Mouse (Mus musculus) midbrain, embryonic 14.5 days (tissue): ENCODE data around the gene Gm9508. TPM values are rescaled to one million over a fixed set of nuclear protein-coding genes. Genes with fewer than 3 reads are reported as not detected.
"Not testable (repeated sequence)": the region's sequence is repeated elsewhere in the genome, so short reads cannot be mapped to it uniquely, and the experiment has no call there.

Source experiments
- ATAC-seq: fragments of 200-750 bp; cut with Nextera tagmentation; 2 replicates; pipeline ENCODE4 v1.8.0; 2017; ENCODE audit warnings: moderate number of reproducible peaks, moderate library complexity; ENCODE audit not compliant: low FRiP score, low TSS enrichment
- DNase-seq: peaks from one replicate; pipeline ENCODE4 v3.0.0-alpha.2; 2015
- H3K27ac ChIP-seq: fragments of 300-500 bp; sonication (generic); replicated peaks from 2 replicates; pipeline ENCODE4 v1.5.1; 2014; ENCODE audit warnings: mild to moderate bottlenecking, low read depth, low read length, moderate library complexity
- H3K27me3 ChIP-seq: fragments of 300-500 bp; sonication (generic); 2 replicates; pipeline ENCODE4 v1.6.1; 2014; ENCODE audit warnings: low read length, control low read depth, mixed read lengths; ENCODE audit not compliant: control insufficient read depth, insufficient read depth
- H3K36me3 ChIP-seq: fragments of 300-500 bp; sonication (generic); 2 replicates; pipeline ENCODE4 v1.6.1; 2014; ENCODE audit warnings: low read length, control low read depth; ENCODE audit not compliant: control insufficient read depth, insufficient read depth
- H3K4me1 ChIP-seq: fragments of 300-500 bp; sonication (generic); 2 replicates; pipeline ENCODE4 v1.6.1; 2014; ENCODE audit warnings: mild to moderate bottlenecking, antibody characterized with exemption, low read length, control low read depth; ENCODE audit not compliant: control insufficient read depth, insufficient read depth
- H3K4me2 ChIP-seq: fragments of 300-500 bp; sonication (generic); 2 replicates; pipeline ENCODE4 v1.6.1; 2014; ENCODE audit warnings: mild to moderate bottlenecking, low read length, moderate library complexity
- H3K4me3 ChIP-seq: fragments of 300-500 bp; sonication (generic); replicated peaks from 2 replicates; pipeline ENCODE4 v1.5.1; 2014; ENCODE audit warnings: low read depth, low read length
- H3K9ac ChIP-seq: fragments of 300-500 bp; sonication (generic); replicated peaks from 2 replicates; pipeline ENCODE4 v1.6.1; 2014; ENCODE audit warnings: mild to moderate bottlenecking, low read length, moderate library complexity
- H3K9me3 ChIP-seq: fragments of 300-500 bp; sonication (generic); 2 replicates; pipeline ENCODE4 v1.6.1; 2016; ENCODE audit warnings: low read length, control low read depth, mixed read lengths; ENCODE audit not compliant: control insufficient read depth
- WGBS: fragments of 180-500 bp; shearing (Covaris S2); extraction: QIAGEN DNeasy Blood & Tissue Kit; methylation state at CpG from one replicate; pipeline ENCODE4 v1.1.7; 2014; 5-methylcytosine and 5-hydroxymethylcytosine counted together
- polyA plus RNA-seq: library from polyadenylated mRNA; unstranded; fragments of >200 nt; fragmentation: Nextera tagmentation; extraction: Ambion mirVana; gene quantifications from 2 replicates; pipeline ENCODE4 v1.2.1, GENCODE M21; 2014

Gm9508 gene
- polyA plus RNA-seq, 1 experiment from 2014 or later, result not detected

DNA sequence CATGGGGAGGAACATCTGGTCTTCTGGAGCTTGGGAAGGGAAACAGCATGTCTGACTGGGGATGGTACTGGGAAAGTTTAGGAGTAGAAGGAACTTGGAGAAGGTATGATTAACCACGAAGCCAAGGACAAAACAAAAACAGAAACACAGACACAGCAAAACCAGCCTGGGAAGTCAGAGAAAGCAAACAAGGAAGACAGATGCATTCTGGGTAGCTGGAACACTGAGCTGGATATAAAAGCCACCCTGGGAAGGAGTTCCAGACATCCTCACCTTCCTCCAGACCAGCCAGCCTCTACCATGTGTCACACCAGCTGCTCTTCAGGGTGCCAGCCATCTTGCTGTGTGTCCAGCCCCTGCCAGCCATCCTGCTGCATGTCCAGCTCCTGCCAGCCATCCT is 18.5 kb upstream of the Gm9508 start, which contains the start of gene Gm10142:
Gene Gm10142, plus strand, starts transcription at position 301 of the 400 bp plus-strand sequence.
- no peak for ATAC-seq

DNA sequence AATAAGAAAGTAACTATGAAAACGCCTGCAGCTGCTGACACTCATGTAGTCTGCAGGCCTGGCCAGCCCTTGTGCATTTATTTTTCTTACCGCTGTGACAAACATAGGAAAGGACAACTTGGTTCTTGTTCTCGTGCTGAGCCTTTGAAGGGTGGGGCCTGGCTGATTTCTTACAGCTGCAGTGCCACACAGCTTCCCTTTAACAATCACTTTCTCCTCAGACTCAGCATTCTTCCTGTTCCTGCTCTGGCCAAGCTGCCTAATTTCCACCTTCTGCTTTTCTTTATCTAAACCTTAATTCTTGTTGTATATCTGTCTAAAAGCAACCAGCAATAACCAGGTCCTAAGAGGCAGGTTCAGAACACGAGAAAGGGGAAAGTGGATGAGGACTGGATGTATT is 16.7 kb upstream of the Gm9508 start:
- H3K4me3 ChIP-seq, result no peak overlapping the region
- 78% methylated on average over 4 of the region's 4 CpGs for WGBS
- H3K27ac ChIP-seq, result no peak overlapping the region
- H3K27me3 ChIP-seq, result no peaks in the 10 kb centered on the region
- DNase-seq (no peak), ATAC-seq (no peak)
- H3K36me3 ChIP-seq, result no peaks in the 10 kb centered on the region
- H3K4me1 ChIP-seq, result no peaks in the 10 kb centered on the region
- no peaks in the 10 kb centered on the region for H3K9me3 ChIP-seq
- H3K4me2 ChIP-seq, result no peak overlapping the region
- H3K9ac ChIP-seq, result no peak overlapping the region

More for the DNA sequence above, 18.5 kb upstream of the Gm9508 start, which contains the start of gene Gm10142:
- H3K27ac ChIP-seq, result no peak within 1 kb of the TSS
- no peaks in the 10 kb centered on the region for H3K9me3 ChIP-seq
- 87% methylated on average over 1 of the region's 1 CpGs for WGBS
- H3K4me1 ChIP-seq, result no peaks in the 10 kb centered on the region
- H3K4me2 ChIP-seq, result no peak within 1 kb of the TSS
- H3K36me3 ChIP-seq, result no peaks in the 10 kb centered on the region
- DNase-seq, result no peak
- H3K27me3 ChIP-seq, result no peaks in the 10 kb centered on the region
- H3K4me3 ChIP-seq, result no peak within 1 kb of the TSS
- no peak within 1 kb of the TSS for H3K9ac ChIP-seq

DNA sequence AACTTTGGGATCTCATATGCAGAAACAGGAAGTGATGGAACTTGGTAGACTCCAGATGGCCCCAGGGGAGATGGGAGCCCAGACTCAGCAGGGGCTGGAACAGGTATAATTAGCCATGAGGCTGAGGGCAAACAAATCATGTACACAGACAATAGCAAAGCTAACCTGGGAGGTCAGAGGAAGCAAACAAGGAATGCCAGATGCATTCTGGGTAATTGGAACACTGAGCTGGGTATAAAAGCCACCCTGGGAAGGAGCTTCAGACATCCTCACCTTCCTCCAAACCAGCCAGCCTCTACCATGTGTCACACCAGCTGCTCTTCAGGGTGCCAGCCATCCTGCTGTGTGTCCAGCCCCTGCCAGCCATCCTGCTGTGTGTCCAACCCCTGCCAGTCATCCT is 14.1 kb upstream of the Gm9508 start, which contains the start of gene Gm10024:
Gene Gm10024, plus strand, starts transcription at position 301 of the 400 bp plus-strand sequence.
- DNase-seq, H3K36me3 ChIP-seq, H3K4me3 ChIP-seq, H3K27ac ChIP-seq, H3K9me3 ChIP-seq, H3K4me1 ChIP-seq, ATAC-seq, H3K4me2 ChIP-seq, H3K9ac ChIP-seq, H3K27me3 ChIP-seq: not testable (repeated sequence)

DNA sequence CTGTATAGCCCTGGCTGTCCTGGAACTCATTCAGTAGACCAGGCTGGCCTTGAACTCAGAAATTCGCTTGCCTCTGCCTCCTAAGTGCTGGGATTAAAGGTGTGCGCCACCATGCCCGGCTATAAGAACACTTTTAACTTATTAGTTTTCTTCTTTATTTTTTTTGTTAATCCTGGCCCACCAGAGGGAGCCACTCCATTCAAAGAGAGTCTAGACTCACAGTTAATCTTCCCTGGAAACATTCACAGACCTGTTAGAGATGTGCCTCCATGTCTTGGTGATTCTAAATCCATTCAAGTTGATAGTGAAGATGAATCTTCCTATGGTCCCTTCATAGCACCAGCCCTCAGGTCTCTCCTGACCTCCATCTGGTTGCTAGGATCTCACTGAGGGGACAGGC is 12.8 kb upstream of the Gm9508 start:
- WGBS, result 78% methylated on average over 3 of the region's 3 CpGs
- no peaks in the 10 kb centered on the region for H3K36me3 ChIP-seq
- no peaks in the 10 kb centered on the region for H3K4me1 ChIP-seq
- no peak for ATAC-seq
- H3K4me3 ChIP-seq, result no peak overlapping the region
- 0 out of 2 replicates have a peak, but pooled peaks cover 2% of the 10 kb centered on the region for H3K9me3 ChIP-seq
- no peak overlapping the region for H3K27ac ChIP-seq
- H3K27me3 ChIP-seq, result no peaks in the 10 kb centered on the region
- peak; percentile 28 for DNase-seq
- H3K9ac ChIP-seq, result no peak overlapping the region
- H3K4me2 ChIP-seq, result no peak overlapping the region

DNA sequence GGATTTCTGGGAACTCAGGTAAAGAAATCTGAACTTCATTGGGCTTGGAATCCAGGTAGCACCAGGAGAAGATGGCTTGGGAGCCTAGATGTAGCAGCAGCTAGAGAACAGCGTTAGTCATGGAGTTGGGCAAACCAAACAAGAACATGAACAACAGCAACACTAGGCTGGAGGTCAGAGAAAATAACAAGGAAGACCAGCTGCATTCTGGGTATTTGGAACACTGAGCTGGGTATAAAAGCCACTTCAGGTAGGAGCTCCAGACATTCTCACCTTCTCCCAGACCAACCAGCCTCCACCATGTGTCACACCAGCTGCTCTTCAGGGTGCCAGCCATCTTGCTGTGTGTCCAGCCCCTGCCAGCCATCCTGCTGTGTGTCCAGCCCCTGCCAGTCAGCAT is 9.3 kb upstream of the Gm9508 start, which contains the start of gene Gm10272:
Gene Gm10272, plus strand, starts transcription at position 301 of the 400 bp plus-strand sequence.
- Histone ChIP-seq H3K27ac (no peak within 1 kb of the TSS), H3K27me3 (no peaks in the 10 kb centered on the region), H3K4me1 (no peaks in the 10 kb centered on the region), H3K9me3 (0 out of 2 replicates have a peak, but pooled peaks cover 5% of the 10 kb centered on the region), H3K36me3 (no peaks in the 10 kb centered on the region), H3K4me2 (no peak within 1 kb of the TSS), H3K9ac (no peak within 1 kb of the TSS), H3K4me3 (no peak within 1 kb of the TSS)
- ATAC-seq (no peak), DNase-seq (no peak)
- 88% methylated on average over 1 of the region's 1 CpGs for WGBS

DNA sequence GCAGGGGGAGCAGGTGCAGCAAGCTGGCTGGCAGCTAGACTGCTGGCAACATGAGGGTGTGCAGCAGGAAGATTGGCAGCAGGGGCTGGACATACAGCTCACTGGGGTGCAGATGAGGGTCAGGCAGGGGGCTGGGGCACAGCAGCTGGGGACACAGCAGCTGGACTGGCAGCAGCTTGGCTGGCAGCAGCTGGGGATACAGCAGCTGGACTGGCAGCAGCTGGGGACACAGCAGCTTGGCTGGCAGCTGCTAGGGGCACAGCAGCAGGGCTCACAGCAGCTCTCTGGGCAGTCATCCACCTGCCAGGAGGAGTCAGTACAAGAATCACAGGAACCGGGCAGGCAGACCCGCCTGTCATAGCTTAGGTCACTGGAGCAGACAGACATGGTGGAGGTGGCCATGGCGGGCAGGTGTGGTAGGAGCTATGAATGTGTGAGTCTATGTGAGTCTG is 6.7 kb downstream of the Gm9508 start, which contains the start of gene Gm19402:
Gene Gm19402, minus strand, starts transcription at position 402 of the 452 bp plus-strand sequence.
- not testable (repeated sequence) for H3K4me1 ChIP-seq, H3K4me2 ChIP-seq, H3K27ac ChIP-seq, H3K4me3 ChIP-seq, H3K36me3 ChIP-seq, ATAC-seq, DNase-seq, H3K27me3 ChIP-seq, H3K9ac ChIP-seq, H3K9me3 ChIP-seq
- WGBS, result 51% methylated on average over 3 of the region's 3 CpGs

DNA sequence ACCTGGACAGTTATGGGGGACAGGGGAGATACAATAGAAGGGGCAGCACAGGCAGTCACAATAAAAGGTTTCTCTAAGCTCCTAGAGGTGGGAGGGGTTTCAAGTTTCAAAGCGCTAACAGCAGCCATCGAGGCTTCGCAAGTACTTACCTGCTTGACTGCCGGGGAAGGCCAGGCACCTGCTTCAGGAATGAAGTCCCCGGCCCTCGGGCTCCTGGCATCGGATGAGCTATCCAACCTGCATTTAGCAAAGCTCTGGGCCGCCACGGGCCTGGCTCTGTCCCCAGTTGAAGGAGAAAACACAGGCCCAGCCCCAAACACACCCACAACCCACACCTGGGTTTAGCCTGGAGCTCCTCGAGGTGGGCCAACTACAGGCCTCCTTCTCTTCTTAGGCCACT is 10.0 kb downstream of the Gm9508 start:
- Histone ChIP-seq H3K27ac (no peak overlapping the region), H3K36me3 (no peaks in the 10 kb centered on the region), H3K9ac (no peak overlapping the region), H3K4me2 (no peak overlapping the region), H3K27me3 (peaks cover 11% of the 10 kb centered on the region; the same call in 1 of the 2 replicates), H3K4me3 (no peak overlapping the region), H3K4me1 (peaks cover 4% of the 10 kb centered on the region; the same call in 1 of the 2 replicates), H3K9me3 (no peaks in the 10 kb centered on the region)
- WGBS, result 35% methylated on average over 10 of the region's 10 CpGs
- ATAC-seq, result no peak
- DNase-seq, result no peak

DNA sequence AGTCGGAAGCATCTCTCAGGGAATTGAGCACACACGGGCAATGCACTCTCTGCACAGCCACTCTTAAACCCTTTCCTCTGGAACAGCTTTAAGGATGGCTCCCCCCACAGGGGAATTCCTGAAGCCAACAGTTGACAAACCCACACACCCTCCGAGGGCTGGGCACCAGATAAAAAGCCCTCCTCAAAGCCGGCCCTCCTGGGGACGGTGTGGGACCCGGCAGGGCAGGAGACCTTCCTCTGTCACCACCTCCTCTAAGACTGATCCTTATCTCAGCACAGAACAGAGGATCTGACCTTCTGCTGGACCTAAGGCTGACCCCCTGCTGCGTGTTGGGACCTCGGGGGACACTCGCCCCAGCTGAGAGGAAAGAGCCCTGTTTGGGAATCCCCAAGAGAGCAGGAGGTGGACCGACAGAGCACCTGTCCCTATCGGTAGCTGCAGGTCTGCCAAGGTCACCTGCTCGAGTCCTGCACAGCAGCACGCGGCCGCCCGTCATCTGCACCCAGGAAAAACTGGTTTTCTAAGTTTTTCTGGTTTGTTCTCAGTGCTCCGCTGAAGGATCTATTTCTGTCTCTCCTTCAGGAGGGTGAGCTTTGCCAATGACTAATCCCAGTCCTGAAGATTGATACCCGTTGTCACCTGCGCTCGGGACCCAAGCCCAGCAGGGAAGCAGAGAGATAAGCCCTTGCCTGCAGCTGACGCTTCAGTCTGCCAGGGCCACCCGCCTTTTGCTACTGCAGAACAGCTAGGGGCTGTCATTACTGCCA is 11.0 kb downstream of the Gm9508 start, which contains the start of gene Tspear:
Gene Tspear, plus strand, starts transcription at position 675 of the 770 bp plus-strand sequence.
- ATAC-seq (no peak), DNase-seq (no peak)
- Histone ChIP-seq H3K9me3 (no peaks in the 10 kb centered on the region), H3K4me2 (no peak within 1 kb of the TSS), H3K9ac (no peak within 1 kb of the TSS), H3K27me3 (peaks cover 11% of the 10 kb centered on the region; the same call in 1 of the 2 replicates), H3K4me3 (no peak within 1 kb of the TSS), H3K4me1 (peaks cover 4% of the 10 kb centered on the region; the same call in 1 of the 2 replicates), H3K27ac (no peak within 1 kb of the TSS), H3K36me3 (no peaks in the 10 kb centered on the region)
- WGBS, result 5% methylated on average over 22 of the region's 22 CpGs
